Mouse (Mus musculus): ENCODE measurements around the gene Wdr44.
"Not testable (repeated sequence)": the region's sequence is repeated elsewhere in the genome, so short reads cannot be mapped to it uniquely, and the experiment has no call there.

Gene Wdr44

DNA sequence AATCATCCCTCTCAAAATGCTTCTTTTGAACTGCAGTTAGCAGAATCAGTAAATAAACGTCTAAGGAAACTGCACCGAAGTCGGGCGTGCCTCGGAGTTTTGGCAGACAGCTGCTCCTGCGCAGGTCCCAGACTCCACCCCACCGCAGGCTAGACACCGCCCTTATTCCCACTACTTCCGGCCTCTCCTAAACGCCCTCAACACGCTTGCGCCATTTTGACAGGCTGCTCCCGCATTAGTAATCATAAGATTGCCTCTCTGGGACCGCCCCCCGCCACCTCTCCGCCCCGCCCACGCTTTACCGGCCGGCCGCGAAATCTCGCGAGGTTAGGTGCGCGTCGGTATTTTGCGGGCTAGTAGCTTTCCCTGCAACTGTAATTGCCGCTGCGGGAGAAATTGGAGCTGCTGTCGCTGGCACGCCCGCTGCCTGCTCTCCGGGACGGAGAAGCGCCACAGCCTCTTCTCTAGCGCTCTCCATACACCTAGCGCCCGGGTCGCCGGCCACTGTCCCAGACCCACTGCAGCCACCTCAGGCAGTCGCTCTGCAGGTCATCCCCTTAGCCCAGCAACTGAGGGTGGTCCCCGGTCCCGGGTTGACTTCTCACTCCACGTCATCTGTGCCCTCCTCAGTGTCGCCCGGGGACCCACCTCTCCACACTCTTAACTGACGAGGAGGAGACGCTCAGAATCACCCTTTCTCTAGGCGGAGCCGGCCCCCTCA is at the start of gene Wdr44:
Gene Wdr44 (plus strand): TSS at position 330 of the 721 bp plus-strand sequence.
- peak; percentile 91 for DNase-seq (ENCODE audit: low read depth, low spot score)

DNA sequence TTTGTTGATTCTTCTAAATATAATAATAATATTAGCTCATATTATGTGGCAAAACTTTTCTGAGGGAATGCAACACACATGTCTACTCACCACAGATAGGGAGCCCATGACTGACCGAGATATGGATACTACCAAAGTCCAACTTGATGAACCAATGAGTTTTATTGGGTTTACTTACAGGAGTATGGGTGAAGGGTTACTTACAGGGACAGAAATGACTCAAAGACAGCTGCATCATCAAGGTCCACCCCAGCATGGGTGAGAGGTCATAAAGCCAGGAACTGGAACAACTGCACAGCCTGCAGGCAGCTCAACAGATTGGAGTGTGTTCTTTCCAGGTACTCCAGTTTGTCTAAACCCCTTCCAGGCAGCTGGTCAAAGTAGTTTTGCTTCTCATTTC is 44.5 kb upstream of the Wdr44 start:
- DNase-seq (ENCODE audit: low read depth, low spot score), result no peak

DNA sequence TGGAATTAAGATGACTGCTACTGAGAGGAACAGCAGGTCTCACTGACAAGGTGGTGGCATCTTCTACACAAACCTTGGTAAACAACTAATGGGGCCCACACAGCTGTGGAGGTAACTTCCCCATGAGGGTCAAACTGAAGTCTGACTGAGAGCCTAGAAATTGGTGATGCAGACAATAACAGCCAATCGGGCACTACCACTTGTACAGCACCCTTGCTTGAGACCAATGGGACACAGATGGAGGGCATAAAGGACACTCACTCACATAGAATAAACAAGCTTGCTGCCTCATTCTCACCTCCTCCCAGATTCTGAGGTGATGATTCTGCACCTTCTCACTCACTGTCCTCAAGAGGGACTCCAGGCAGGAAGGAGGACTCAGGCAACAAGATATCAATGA is 30.6 kb upstream of the Wdr44 start:
- DNase-seq (ENCODE audit: low read depth, low spot score), result no peak

DNA sequence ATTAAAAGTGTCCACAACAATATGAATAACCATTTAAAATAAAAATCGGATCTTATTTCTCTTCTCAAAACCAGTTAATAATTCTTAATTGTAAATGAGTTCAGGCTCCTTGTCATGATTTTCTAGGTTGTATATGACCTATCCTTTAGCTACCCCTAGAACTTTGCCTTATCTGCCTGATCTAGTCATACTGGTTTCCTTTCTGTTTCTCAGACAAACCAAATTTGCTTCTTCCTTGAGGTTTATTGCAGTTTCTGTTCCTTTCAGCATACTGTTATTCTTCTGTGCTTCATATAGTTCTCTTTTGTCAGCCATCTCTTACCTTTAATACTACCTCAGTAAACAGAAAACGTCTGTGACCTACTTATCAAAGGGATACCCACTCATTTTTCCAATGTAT is 19.7 kb upstream of the Wdr44 start:
- DNase-seq (ENCODE audit: low read depth, low spot score), result no peak

DNA sequence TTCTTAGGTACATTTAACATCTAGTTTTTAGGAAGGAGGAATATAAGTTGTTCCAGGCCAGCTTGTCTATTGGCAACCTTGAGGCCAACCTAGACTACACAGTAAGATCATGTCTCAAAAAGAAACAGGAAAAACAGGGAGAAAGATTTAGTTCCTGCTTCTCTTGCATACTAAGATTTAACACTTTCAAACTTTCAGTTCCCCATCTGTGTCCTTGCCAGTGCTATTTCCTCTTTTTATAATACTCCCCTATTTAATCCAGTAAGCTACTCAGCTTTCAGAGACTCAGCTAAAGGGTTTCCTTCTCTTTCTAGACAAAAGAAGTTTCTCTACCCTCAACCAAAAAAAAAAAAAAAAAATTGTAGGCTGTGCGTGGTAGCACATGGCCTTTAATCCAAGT is 17.4 kb upstream of the Wdr44 start:
- no peak for DNase-seq (ENCODE audit: low read depth, low spot score)

DNA sequence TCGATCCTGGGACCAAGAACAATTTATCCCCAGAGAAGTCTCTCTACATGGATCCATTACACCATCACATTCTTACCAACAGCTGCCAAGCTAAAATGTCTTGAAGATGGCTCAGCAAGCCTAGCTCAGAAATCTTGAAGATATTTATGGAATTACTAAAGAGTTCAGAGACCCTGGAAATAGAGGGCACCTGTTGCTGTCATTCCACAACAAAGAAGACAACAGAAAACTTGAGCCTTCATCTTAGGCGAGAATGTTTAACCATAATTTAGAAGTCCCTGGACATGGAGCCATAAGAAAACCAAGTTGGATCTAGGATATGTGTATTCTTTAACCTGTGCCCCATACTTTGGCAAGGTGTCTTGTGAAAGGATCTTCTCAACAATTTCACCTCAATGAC is 16.3 kb upstream of the Wdr44 start:
- no peak for DNase-seq (ENCODE audit: low read depth, low spot score)

DNA sequence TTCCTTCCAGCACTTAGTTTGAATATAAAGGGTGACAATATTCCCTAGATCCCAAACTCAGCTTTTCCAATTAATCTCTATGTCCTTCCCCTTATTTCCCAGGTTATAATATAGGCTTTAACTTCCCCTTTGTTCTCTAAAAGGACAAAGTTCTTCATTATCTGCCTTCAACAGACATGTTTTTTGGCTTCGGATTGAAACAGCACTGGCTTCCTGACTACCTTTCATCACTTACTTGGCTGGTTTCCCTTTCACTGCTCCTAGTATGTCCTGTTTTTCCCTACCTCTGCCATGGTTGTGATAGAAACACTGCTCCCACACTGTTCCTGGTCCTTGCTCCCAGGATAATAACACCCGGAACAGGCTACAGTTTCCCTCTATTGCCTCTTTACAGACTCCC is 15.3 kb upstream of the Wdr44 start:
- DNase-seq (ENCODE audit: low read depth, low spot score), result no peak

DNA sequence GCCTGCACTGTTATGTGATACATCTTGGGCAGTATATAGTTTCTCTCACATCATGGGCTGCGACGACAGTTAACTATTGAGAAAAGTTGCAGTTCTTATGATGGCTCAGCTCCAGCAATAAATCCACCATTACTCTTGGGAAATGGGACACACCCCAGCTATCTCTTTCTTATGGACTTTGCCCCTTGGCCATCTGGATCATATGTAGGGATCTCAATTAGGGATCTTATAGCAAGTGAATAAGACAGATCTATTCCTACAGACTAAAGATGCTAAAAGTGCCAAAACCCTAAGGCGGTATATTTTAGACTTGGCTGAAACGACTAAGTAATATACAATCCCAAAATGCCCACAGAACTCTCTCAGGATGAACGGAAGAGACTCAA is 522 bp upstream of the Wdr44 start:
- no peak for DNase-seq (ENCODE audit: low read depth, low spot score)

DNA sequence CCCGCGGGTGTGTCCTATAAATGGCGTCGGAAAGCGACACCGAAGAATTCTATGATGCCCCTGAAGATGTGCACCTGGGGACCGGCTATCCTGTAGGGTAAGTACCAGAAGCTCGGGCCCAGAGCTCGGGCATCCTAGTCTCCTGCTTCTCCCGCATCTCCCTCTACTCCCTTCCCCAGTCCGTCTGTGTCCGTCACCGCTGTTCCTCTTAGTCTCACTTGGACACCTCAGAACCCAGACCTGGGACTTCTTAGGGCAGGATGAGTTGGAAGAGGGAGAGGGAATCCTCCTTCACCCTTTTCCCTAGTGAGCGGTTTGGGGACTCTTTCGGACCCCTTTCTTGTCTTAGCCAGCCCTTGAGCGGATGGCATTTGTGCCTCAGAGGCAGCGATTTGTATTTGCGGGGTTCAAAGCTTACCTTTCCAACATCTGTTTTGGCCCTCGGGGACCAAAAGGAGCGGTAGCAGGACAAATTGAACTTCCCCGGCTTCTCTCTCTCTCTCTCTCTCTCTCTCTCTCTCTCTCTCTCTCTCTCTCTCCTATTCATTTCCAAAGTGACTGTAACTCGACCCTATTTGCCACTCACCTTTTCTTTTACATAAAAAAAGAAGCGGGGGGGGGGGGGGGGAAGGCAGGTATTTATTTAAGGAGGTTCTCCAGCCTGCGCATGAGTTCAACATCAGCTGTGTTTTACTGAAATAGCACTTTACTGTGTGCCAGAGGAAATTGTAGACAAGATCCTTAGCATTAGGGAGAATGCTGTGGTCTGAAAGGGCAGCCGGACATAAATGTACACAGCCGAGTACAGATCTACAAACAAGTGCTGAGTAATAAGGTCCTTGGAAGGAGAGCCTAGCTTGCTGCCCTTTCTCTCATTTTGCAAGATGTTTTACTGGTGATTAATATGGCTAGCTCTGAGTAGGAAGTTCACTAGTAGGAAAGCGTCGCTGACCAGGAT is 871 bp downstream of the Wdr44 start:
- no peak for DNase-seq (ENCODE audit: low read depth, low spot score)

DNA sequence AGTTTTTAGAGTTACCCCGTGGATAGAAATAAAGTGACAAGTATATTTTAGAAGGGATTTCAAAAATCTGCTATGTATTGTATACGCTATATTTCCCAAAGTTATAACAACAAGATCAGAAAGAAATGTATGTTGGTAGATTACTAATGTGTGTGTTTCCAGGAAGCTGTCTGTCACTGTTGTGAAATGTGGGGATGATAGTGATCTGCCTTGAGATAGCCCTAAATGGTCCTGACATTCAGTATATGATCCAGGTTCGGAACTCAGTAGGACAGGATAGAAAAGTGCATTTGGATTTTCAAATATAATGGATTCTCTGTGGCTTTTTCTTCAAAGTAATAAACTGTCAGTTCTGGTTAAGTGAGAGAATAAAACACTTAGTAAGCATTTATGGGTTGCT is 1.7 kb downstream of the Wdr44 start:
- no peak for DNase-seq (ENCODE audit: low read depth, low spot score)

DNA sequence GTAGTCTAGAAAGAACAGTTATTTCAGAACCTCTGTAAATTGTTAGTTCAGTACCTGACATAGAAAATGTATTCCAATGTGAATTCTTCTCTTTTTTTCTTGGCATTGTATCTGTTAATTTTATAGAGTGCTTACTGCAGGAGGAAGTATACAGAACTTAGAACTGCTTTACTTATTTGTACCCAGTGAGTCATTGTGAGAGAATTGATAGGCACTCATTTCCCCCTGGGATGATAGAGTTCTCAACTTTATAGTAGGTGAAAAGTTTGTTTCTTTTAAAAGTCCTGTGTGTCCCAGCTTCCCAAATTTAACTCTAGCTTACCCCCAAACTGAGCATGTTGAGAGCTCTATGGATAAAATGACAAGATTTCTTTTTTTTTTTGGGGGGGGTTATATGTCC is 2.3 kb downstream of the Wdr44 start:
- no peak for DNase-seq (ENCODE audit: low read depth, low spot score)

DNA sequence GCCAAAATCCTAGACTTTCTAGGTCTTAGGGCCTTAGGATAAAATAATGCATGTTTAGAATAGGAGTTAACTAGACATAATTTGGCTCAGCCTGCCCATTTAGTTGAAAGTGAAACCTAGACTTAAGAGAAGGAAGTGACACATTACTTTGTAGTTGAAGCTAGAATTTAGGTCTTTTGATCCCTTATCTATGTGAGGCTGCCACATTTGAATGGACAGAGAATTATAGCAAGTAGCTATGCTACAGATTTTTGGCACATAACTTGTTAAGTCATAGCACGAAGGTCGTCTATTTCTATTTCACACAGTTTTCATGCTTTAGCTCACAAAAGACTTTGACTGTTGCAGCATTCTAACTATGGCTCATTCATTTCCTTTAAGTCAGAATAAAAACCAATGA is 4.5 kb downstream of the Wdr44 start:
- no peak for DNase-seq (ENCODE audit: low read depth, low spot score)

DNA sequence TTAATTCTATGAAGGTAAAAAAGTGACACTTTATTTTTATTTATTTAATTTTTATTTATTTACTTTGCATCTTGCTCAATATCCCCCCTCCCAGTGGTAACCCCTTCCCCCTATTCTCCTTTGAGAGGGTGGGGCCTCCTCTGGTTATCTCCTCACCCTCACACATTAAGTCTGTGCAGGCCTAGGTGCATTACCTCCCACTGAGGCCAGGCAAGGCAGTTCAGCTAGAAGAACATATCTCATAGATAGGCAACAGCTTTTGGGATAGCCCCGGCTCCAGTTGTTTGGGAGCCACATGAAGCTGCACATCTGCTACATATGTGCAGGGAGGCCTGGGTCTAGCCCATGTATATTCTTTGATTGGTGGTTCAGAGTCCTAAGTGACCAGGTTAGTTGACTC is 6.2 kb downstream of the Wdr44 start:
- DNase-seq (ENCODE audit: low read depth, low spot score), result no peak

DNA sequence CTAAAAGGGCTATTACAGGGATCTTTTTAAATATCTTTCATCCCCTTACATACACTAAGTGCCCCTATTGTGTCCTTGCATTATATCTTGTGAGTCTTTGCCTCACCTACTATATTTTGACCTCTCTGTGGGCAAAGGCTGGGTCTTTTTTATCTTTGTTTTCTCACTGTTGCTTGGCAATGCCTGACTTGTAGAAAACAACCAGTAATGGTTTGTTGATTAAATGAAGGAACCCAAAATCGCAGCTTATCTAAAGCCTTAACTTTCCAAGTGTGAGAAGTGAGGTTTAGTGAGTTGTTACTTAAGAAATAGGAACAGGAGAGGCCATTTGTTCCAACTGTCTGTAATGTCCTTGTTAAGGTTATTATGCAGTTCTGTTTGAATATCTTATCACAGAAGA is 24.4 kb downstream of the Wdr44 start:
- no peak for DNase-seq (ENCODE audit: low read depth, low spot score)

DNA sequence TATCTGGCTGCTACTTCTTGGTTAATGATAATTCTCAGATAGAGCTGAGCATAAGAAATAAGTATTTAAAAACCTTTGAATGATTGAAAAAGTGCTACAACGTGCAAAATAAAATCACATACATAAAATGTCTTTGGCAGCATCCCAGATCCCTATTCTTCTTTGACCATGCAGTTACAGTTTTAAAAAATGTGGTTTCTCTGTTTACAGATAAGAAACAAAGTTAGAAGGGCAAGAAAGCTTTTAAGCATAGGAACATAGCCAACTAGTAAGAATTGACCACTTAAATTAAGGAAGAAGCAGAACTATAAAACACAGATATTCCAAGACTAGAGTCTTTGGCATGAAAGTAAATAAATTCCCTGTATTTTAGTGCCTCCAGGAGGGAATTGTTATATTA is 34.6 kb downstream of the Wdr44 start:
- DNase-seq (ENCODE audit: low read depth, low spot score), result no peak

DNA sequence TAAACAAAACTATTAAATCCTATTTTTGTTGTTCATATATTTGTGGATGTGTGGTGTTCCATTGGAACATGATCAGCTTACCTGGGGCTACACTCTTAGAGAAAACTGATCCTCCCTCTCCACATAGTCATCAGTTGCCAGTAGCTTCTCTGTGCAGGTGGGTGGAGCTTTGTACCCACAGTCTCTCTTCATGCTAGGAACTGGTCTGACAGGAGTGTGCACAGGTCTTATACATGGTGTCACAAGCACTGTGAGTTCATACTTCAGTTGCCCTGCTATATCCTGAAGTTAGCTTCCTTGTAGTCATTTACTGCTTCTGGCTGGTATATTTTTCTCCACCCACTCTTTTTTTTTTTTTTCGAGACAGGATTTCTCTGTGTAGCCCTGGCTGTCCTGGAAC is 61.8 kb downstream of the Wdr44 start:
- DNase-seq (ENCODE audit: low read depth, low spot score), result no peak

DNA sequence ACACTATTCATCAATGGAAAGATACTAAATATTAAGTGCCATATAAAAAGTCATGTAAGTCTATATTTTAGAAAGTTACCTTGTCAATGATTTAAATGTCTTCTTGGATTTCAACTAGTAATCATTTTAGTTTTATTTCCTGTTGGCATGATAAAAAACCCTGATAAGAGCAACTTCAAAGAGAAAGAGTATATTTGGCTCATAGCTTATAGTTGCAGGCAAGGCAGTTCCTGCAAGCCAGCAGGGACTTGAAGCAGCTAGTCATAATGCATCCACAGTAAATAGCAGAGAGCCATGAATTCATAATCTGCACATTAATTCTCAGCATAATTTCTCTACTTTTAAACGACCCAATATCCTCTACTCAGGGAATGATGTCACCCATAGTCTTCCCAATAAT is 75.0 kb downstream of the Wdr44 start:
- no peak for DNase-seq (ENCODE audit: low read depth, low spot score)

DNA sequence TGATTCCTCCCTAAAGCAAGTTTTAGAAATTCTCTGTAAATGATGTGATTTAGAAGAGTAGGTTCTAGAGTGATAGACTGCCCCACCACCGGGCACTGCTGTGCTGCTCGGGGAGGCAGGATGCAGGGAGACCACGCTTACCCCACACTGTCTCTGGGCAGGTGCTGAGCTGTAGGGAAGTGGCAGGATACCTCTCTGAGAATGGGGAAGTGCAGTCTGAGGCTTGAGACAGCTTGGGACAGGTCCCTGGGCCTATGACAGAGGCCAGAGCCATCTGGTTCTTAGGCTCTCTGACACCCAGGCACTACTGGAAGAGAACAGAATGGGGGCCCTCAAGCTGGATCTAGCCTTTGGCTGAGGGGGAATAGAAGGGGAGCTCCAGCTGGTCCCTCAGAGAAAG is 114.3 kb downstream of the Wdr44 start:
- no peak for DNase-seq (ENCODE audit: low read depth, low spot score)

DNA sequence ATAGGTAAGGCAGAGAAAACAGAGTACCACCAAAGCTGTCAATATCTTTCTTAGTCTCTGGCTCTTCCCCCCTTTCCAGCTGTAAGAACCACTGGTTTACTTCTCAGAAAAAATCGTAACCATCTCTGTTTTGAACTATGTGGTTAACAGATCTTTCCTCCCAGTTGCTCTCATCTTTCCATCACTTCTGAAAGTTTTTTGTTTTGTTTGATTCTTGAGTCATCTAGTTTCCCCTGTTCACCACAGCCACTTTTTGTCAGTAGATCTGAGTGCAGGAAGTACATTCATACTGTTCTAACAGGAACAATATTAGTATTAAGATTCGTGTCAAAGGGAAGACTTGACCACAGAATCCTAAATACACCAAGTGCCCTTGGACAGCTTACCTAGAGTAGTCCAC is 117.5 kb downstream of the Wdr44 start:
- DNase-seq (ENCODE audit: low read depth, low spot score), result no peak

DNA sequence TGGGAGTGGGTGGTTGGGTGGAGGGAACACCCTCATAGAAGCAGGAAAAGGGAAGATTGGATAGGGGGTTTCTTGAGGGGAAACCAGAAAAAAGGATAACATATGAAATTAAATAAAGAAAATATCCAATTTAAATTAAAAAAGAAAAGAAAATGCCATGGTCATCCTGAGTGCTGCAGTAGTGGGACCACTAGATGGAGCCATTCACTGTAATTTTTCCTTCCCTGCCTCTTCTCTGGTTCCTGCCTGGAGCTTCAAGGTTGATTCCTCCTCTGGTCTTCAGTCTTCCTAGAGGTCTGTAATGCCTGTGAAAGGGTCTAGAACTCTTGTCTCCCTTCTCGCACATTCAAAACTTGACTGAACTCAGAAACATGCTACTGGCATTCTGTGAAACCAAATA is 120.4 kb downstream of the Wdr44 start:
- not testable (repeated sequence) for DNase-seq (ENCODE audit: low read depth, low spot score)

DNA sequence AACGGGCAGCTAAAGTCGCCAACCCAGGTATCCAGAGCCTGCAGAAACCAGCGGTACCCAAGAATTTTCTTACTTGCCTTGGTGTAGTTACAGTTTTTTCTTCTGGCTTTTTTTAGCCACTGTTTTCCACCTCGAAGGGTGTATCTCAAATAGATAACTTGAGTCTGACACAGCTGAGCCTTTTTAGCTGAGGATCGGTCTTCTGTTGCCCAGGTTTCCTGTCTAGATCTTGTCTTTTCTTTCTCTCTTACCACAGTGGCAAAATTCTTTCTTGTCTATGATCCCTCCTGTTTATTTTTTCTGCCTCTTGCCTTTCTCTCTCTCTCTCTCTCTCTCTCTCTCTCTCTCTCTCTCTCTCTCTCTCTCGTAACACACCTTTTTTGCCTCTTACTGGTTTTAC is 130.0 kb downstream of the Wdr44 start:
- not testable (repeated sequence) for DNase-seq (ENCODE audit: low read depth, low spot score)

DNA sequence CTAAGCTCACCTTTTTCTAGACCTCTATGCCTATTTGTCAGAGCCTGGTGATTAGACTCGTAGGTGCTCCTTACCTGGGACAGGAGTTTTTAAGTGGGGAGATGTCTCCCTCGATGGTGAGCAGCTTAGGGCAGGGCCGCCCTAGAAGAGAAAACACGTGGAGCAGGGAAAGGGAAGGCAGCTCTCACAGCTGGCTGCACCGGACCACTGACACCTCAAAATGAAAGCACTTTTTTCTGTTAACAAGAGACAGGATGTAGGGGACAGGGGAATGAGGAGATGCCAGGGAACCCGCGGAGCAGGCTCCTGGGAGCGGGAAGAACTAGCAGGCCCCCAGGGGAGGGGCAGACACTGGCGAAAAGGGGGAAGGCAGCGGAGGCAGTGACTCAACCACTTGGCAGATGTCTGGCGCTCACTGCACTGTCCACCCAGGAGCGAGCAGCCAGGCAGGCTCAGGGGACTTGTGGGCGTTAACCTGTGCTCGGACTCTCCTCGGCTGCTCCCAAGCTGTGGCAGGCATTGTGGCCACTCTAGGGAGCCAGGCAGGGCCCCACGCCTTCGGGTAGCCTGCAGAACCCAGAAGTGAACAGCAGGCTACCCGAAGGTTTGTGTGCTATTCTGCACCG is 130.7 kb downstream of the Wdr44 start:
- no peak for DNase-seq (ENCODE audit: low read depth, low spot score)

DNA sequence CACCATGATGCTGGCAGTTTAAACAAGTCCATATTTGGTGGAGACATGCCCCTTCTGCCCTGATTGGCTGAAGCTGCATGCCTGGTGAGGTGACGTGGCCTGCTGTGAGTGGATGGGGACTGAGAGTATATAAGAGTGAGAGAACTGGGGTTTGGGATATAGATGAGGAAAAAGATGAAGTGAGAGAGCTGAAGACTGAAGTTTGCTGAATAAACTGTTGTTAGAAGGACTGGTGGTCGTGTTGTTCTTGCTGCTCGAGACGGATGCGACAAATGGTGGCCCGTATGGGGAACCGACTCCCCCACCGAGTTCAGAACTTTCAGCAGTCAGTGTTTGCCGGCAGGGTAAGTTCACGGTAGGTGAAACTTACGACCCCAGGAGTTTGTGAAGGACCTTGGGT is 140.9 kb downstream of the Wdr44 start:
- not testable (repeated sequence) for DNase-seq (ENCODE audit: low read depth, low spot score)

Measured in telencephalon, adult 2 months (tissue).